Mouse (Mus musculus) induced T-regulatory cell, adult 2 months (primary cell): Measurements from ENCODE around the gene Rimbp3.
"Not testable (repeated sequence)": the region's sequence is repeated elsewhere in the genome, so short reads cannot be mapped to it uniquely, and the experiment has no call there.

ENCODE experiments used
- DNase-seq: peaks from one replicate; pipeline ENCODE4 v3.0.0-alpha.2; 2012; ENCODE audit warnings: low read depth

Rimbp3 gene

GRCm38 (mm10) chr16:17220127-17220733 lies 11.8 kb downstream of the Rimbp3 start:
- no peak for DNase-seq

GRCm38 (mm10) chr16:17222197-17222596 lies 13.8 kb downstream of the Rimbp3 start:
- peak; percentile 91 for DNase-seq

GRCm38 (mm10) chr16:17225584-17225983 lies 17.2 kb downstream of the Rimbp3 start:
- DNase-seq: no peak

GRCm38 (mm10) chr16:17226496-17226895 lies 18.1 kb downstream of the Rimbp3 start:
- no peak for DNase-seq

- DNase-seq: not testable (repeated sequence)
Observed at GRCm38 (mm10) chr16:17231523-17231922, 23.1 kb downstream of the Rimbp3 start.

GRCm38 (mm10) chr16:17232794-17233701 lies 24.6 kb downstream of the Rimbp3 start, which contains the start of gene Hic2:
Hic2 (plus strand) TSS chr16:17233572.
- peak; percentile 94 for DNase-seq

- peak; percentile 54 for DNase-seq
Observed at GRCm38 (mm10) chr16:17233702-17234498, 25.5 kb downstream of the Rimbp3 start.

- DNase-seq: peak; percentile 40
Observed at GRCm38 (mm10) chr16:17234499-17234895, 26.1 kb downstream of the Rimbp3 start.

GRCm38 (mm10) chr16:17234916-17235665 lies 26.7 kb downstream of the Rimbp3 start:
- peak; percentile 11 for DNase-seq

- DNase-seq: no peak
Observed at GRCm38 (mm10) chr16:17237634-17238033, 29.2 kb downstream of the Rimbp3 start.

- DNase-seq: no peak
Observed at GRCm38 (mm10) chr16:17239409-17239808, 31.0 kb downstream of the Rimbp3 start.

- no peak for DNase-seq
Observed at GRCm38 (mm10) chr16:17243731-17244130, 35.3 kb downstream of the Rimbp3 start.

- DNase-seq: no peak
Observed at GRCm38 (mm10) chr16:17244996-17245395, 36.6 kb downstream of the Rimbp3 start.

GRCm38 (mm10) chr16:17247727-17248126 lies 39.3 kb downstream of the Rimbp3 start:
- no peak for DNase-seq

GRCm38 (mm10) chr16:17249135-17249534 lies 40.7 kb downstream of the Rimbp3 start:
- no peak for DNase-seq

GRCm38 (mm10) chr16:17251539-17251938 lies 43.1 kb downstream of the Rimbp3 start:
- no peak for DNase-seq

GRCm38 (mm10) chr16:17252086-17252726 lies 43.8 kb downstream of the Rimbp3 start:
- no peak for DNase-seq

GRCm38 (mm10) chr16:17252841-17253240 lies 44.4 kb downstream of the Rimbp3 start:
- no peak for DNase-seq

- DNase-seq: no peak
Observed at GRCm38 (mm10) chr16:17254005-17254597, 45.7 kb downstream of the Rimbp3 start.

GRCm38 (mm10) chr16:17255270-17255669 lies 46.9 kb downstream of the Rimbp3 start:
- DNase-seq: no peak

GRCm38 (mm10) chr16:17257359-17257821 lies 49.0 kb downstream of the Rimbp3 start:
- peak; percentile 38 for DNase-seq
